ENCODE assay signal across 26 mouse cellular contexts in the genomic region with DNA sequence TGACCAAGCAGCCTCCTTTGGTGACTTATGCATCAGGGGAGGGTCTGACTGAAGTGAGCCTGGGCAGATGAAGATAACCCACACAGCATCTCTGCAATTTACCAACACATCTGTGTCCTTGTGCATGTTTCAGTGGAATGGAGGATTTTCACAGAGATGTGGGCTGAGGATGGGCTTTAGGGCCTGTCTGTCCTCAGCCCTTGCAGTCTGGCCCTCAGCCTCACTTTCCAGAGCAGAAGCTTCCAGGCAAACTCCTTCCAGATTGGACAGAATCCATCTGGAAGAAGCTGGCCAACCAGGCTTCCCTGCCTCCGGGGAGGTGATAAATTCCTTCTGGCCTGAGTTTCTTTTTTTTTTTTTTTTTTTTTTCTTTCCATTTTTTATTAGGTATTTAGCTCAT. TPM values are rescaled to one million over a fixed set of nuclear protein-coding genes. Genes with fewer than 3 reads are reported as not detected.
"Had no signal": no experiment of that assay in that cellular context is flagged by ENCODE, and none has a peak within 500 bp of the region (broad histone marks: within the 10 kb centered on the region; RNA-seq: fewer than 3 reads in every experiment).

No protein-coding gene starts in this region.

RNA-seq across cellular contexts. Expression of a gene that starts 3.4 kb away (rescaled TPM):
- polyA plus RNA-seq: limb, embryonic 10.5 days; limb, embryonic 11.5 days; limb, embryonic 12.5 days; limb, embryonic 13.5 days; limb, embryonic 15.5 days; liver, embryonic 11.5 days; liver, embryonic 12.5 days; liver, embryonic 13.5 days; liver, embryonic 14.5 days; liver, embryonic 15.5 days; liver, embryonic 16.5 days; liver, postnatal 0 days; lung, embryonic 14.5 days; lung, embryonic 15.5 days; lung, postnatal 0 days; macrophage; midbrain, embryonic 10.5 days; midbrain, embryonic 11.5 days; midbrain, embryonic 12.5 days; midbrain, embryonic 13.5 days; midbrain, embryonic 14.5 days; midbrain, embryonic 15.5 days; midbrain, embryonic 16.5 days; myocyte; neural tube, embryonic 11.5 days; neural tube, embryonic 12.5 days had no signal

RNA-seq across cellular contexts. Expression of a gene that starts 55.9 kb away (rescaled TPM):
- polyA plus RNA-seq: limb, embryonic 15.5 days; liver, embryonic 12.5 days; liver, embryonic 13.5 days; liver, embryonic 14.5 days; liver, embryonic 15.5 days; liver, embryonic 16.5 days; liver, postnatal 0 days; lung, embryonic 15.5 days; lung, postnatal 0 days; macrophage; midbrain, embryonic 11.5 days; myocyte; neural tube, embryonic 11.5 days; neural tube, embryonic 12.5 days had no signal
